Mouse (Mus musculus): ENCODE measurements at regions not wholly inside any gene's neighbourhood (a gene's known extent, or its start where the extent isn't known, plus 50 kb on each side); places are given as distances from the start of the nearest gene placed in this dataset.

DNA sequence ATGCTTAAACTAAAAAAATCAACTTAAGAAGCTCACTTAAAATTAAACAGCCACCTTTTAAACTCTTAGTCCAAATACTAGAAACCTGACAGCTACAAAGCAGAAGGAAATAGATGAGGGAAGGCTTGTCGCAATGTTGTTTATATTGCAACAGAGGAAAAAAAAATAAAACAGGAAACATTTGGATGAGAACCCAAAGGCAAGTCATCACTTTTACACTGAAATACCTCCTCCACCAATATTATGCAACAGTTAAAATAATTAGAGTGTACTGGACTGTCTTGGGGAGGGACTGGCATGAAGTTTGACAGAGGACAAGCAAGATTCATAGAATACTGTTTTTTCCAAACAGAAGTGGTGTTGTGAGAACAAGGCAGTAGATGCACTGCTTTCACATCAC is 263.6 kb upstream of the Slc30a5 start:
- Histone ChIP-seq H3K9me3 (ENCODE audit: control insufficient read depth, low read length) (no peaks in the 10 kb centered on the region), H3K4me2 (no peak overlapping the region), H3K4me1 (replicated peaks; ENCODE audit: control insufficient read depth, insufficient read depth, low read length) (no peaks in the 10 kb centered on the region), H3K27ac (ENCODE audit: low read depth, low read length) (no peak overlapping the region), H3K4me3 (ENCODE audit: low read depth, low read length) (no peak overlapping the region), H3K36me3 (ENCODE audit: control insufficient read depth, insufficient read depth, low read length) (no peaks in the 10 kb centered on the region), H3K9ac (ENCODE audit: low read depth, low read length) (no peak overlapping the region), H3K27me3 (replicated peaks; ENCODE audit: control insufficient read depth, insufficient read depth, low read length) (no peaks in the 10 kb centered on the region)
- WGBS, result 71% methylated on average over 1 of the region's 1 CpGs
- ATAC-seq (replicated peaks; ENCODE audit: low FRiP score) (no peak), DNase-seq (ENCODE audit: low spot score) (no peak)

DNA sequence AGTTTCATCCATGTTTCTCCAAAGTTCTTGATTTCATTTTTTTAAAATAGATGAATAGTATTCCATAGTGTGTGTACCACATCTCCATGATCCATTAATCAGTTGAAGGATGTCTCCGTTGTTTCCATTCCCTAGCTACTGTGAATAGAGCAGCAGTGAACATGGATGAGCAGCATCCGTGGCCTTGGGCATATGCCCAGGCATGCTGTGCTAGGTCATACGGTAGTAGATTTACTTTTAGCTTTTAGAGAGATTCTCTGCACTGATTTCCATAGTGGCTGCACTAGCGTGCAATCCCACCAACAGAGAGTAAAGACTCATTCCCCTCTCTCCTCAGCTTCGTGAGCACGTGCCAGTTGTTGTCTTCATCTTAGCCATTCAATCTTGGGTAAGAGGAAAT is 263.0 kb upstream of the Slc30a5 start:
- WGBS, result 86% methylated on average over 6 of the region's 6 CpGs

DNA sequence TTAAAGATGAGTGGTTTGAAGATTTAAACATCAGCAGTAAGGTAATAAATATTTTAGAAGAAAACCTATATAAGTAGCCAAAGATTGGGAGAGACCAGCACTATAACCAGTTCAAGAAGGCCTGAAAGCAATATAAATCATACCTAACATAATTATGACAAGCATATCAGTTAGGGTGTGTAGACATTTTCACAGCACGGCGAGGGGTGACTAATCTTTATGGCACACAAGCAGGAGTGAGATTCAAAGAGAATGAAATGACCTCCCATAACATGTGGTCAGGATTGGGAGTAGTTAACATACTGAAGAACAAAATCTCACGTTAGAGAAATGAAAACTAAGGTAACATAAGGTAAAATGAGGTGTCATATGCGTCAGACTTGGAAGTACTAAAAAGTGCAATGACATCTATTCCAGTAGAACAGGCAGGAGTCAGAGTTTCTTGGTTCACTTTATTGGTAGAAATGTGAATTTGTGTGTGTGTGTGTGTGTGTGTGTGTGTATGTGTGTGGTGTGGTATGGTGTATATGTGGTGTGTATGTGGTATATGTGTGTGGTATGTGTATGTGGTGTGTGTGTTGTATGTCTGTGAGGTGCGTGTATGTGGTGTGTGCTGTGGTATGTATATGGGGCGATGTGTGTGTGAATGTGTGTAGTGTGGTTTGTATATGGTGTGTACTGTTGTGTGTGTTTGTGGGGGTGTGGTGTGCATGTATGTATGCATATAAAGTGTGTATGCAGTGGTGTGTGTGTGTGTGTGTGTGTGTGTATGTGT is 262.0 kb upstream of the Slc30a5 start:
- no peaks in the 10 kb centered on the region for H3K9me3 ChIP-seq (ENCODE audit: control insufficient read depth, low read length)
- H3K9ac ChIP-seq (ENCODE audit: low read depth, low read length), result no peak overlapping the region
- H3K4me2 ChIP-seq, result no peak overlapping the region
- 83% methylated on average over 6 of the region's 6 CpGs for WGBS
- H3K4me1 ChIP-seq (replicated peaks; ENCODE audit: control insufficient read depth, insufficient read depth, low read length), result no peaks in the 10 kb centered on the region
- no peaks in the 10 kb centered on the region for H3K27me3 ChIP-seq (replicated peaks; ENCODE audit: control insufficient read depth, insufficient read depth, low read length)
- ATAC-seq (replicated peaks; ENCODE audit: low FRiP score) (no peak), DNase-seq (ENCODE audit: low spot score) (no peak)
- H3K4me3 ChIP-seq (ENCODE audit: low read depth, low read length), result no peak overlapping the region
- H3K36me3 ChIP-seq (ENCODE audit: control insufficient read depth, insufficient read depth, low read length), result no peaks in the 10 kb centered on the region
- H3K27ac ChIP-seq (ENCODE audit: low read depth, low read length), result no peak overlapping the region

More for the DNA sequence above, 263.0 kb upstream of the Slc30a5 start:
- Histone ChIP-seq H3K4me1 (replicated peaks; ENCODE audit: control insufficient read depth, insufficient read depth, low read length) (no peaks in the 10 kb centered on the region), H3K4me2 (no peak overlapping the region), H3K9ac (ENCODE audit: low read depth, low read length) (no peak overlapping the region), H3K9me3 (ENCODE audit: control insufficient read depth, low read length) (no peaks in the 10 kb centered on the region), H3K36me3 (ENCODE audit: control insufficient read depth, insufficient read depth, low read length) (no peaks in the 10 kb centered on the region), H3K27ac (ENCODE audit: low read depth, low read length) (no peak overlapping the region), H3K27me3 (replicated peaks; ENCODE audit: control insufficient read depth, insufficient read depth, low read length) (no peaks in the 10 kb centered on the region), H3K4me3 (ENCODE audit: low read depth, low read length) (no peak overlapping the region)
- ATAC-seq (replicated peaks; ENCODE audit: low FRiP score), result no peak
- no peak for DNase-seq (ENCODE audit: low spot score)

DNA sequence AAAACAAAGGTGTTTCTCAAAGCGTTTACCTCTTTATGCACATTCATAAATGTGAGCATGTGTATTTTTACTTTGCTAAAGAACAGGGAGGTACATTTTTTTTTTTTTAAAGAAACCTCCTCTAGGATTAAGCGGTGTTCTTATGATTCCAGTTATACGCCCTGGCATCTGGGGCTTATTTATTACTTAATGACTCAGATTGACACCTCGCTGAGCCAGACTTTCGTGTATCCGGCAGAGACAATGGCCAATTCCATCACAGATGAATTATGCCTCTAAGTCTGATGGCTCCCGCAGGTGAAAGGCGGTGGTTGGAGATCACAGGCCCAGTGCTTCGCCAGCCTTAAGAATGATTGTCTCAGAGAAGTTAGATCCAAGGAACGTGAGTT is 259.5 kb upstream of the Slc30a5 start:
- ATAC-seq (replicated peaks; ENCODE audit: low FRiP score) (no peak), DNase-seq (ENCODE audit: low spot score) (no peak)
- H3K27ac ChIP-seq (ENCODE audit: low read depth, low read length), result no peak overlapping the region
- no peaks in the 10 kb centered on the region for H3K27me3 ChIP-seq (replicated peaks; ENCODE audit: control insufficient read depth, insufficient read depth, low read length)
- H3K4me2 ChIP-seq, result no peak overlapping the region
- H3K4me3 ChIP-seq (ENCODE audit: low read depth, low read length), result no peak overlapping the region
- no peak overlapping the region for H3K9ac ChIP-seq (ENCODE audit: low read depth, low read length)
- H3K36me3 ChIP-seq (ENCODE audit: control insufficient read depth, insufficient read depth, low read length), result no peaks in the 10 kb centered on the region
- H3K4me1 ChIP-seq (replicated peaks; ENCODE audit: control insufficient read depth, insufficient read depth, low read length), result no peaks in the 10 kb centered on the region
- no peaks in the 10 kb centered on the region for H3K9me3 ChIP-seq (ENCODE audit: control insufficient read depth, low read length)
- 90% methylated on average over 10 of the region's 10 CpGs for WGBS

DNA sequence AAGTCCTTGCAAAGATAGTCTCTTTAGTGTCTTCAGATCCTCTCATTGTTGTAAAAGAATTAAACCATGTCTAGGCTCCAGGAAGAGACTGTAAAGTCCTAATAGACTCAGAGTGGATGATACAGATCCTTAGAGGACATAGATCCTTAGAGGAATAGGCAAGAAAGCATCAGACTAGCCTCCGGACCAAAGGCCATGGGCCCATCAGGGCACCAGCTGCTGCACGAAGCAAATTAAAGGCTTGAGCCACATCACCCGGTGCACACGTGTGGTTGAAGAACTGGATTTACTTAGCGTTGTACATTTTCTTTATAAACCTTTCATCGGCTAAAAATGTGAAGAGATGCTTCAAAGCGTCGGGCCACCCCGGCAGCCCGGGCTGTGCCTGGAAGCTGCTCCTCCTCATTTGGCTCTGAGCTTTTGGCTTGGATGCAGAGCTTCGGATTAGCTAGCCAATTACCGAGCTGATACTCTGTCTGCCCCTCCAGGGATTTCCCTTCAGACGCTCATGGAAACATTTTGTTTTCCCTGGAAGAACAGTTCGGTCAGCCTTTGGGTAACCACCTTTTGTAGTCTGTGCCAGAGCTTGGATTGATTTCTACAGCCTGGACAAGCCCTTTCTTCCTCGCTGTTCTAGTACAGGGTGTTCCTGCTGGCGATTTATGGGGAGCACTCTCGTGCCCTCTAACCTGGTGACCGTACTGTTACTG is 259.0 kb upstream of the Slc30a5 start:
- no peaks in the 10 kb centered on the region for H3K27me3 ChIP-seq (replicated peaks; ENCODE audit: control insufficient read depth, insufficient read depth, low read length)
- no peaks in the 10 kb centered on the region for H3K4me1 ChIP-seq (replicated peaks; ENCODE audit: control insufficient read depth, insufficient read depth, low read length)
- no peaks in the 10 kb centered on the region for H3K9me3 ChIP-seq (ENCODE audit: control insufficient read depth, low read length)
- WGBS, result 85% methylated on average over 18 of the region's 18 CpGs
- no peak overlapping the region for H3K4me2 ChIP-seq
- no peak overlapping the region for H3K4me3 ChIP-seq (ENCODE audit: low read depth, low read length)
- H3K36me3 ChIP-seq (ENCODE audit: control insufficient read depth, insufficient read depth, low read length), result no peaks in the 10 kb centered on the region
- H3K27ac ChIP-seq (ENCODE audit: low read depth, low read length), result no peak overlapping the region
- no peak for DNase-seq (ENCODE audit: low spot score)
- no peak for ATAC-seq (replicated peaks; ENCODE audit: low FRiP score)
- H3K9ac ChIP-seq (ENCODE audit: low read depth, low read length), result no peak overlapping the region

DNA sequence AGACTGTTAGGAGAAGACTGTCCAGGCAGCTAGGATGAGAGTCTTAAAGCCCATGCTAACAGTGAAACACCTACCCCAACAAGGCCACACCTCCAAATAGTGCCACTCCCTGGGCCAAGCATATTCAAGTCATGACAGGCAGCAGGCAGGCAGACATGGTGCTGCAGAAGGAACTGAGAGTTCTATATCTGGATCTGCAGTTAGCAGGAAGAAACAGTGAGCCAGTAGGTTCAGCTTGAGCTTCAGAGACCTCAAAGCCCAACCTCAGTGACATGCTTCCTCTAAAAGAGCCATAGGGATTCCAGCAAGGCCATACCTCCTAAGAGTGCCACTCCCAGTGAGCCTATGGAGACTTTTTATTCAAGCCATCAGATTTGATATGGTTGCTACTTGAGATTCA is 252.0 kb upstream of the Slc30a5 start:
- H3K27me3 ChIP-seq (replicated peaks; ENCODE audit: control insufficient read depth, insufficient read depth, low read length), result no peaks in the 10 kb centered on the region
- no peak overlapping the region for H3K27ac ChIP-seq (ENCODE audit: low read depth, low read length)
- no peak overlapping the region for H3K4me2 ChIP-seq
- no peak overlapping the region for H3K9ac ChIP-seq (ENCODE audit: low read depth, low read length)
- DNase-seq (ENCODE audit: low spot score) (no peak), ATAC-seq (replicated peaks; ENCODE audit: low FRiP score) (no peak)
- H3K4me1 ChIP-seq (replicated peaks; ENCODE audit: control insufficient read depth, insufficient read depth, low read length), result no peaks in the 10 kb centered on the region
- H3K36me3 ChIP-seq (ENCODE audit: control insufficient read depth, insufficient read depth, low read length), result no peaks in the 10 kb centered on the region
- no peak overlapping the region for H3K4me3 ChIP-seq (ENCODE audit: low read depth, low read length)
- no peaks in the 10 kb centered on the region for H3K9me3 ChIP-seq (ENCODE audit: control insufficient read depth, low read length)

DNA sequence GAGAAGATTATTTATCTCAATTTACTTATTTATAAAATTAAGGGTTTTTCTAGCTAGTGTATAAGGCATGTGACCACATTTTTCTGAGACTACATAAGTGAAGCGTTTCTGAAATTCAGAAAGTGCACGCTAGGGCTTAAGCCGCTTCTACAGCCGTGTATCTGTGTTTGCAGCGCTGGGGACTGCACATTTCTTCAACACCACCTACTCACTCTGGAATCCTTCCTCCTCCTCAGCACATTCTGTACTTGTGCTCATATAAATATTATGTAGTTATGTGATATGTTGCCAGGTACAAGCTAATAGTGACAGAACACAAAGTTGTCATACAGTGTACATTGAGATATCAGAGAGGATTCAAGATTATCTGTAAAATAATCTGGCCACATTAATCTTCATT is 251.0 kb upstream of the Slc30a5 start:
- Histone ChIP-seq H3K4me1 (replicated peaks; ENCODE audit: control insufficient read depth, insufficient read depth, low read length) (no peaks in the 10 kb centered on the region), H3K4me2 (no peak overlapping the region), H3K36me3 (ENCODE audit: control insufficient read depth, insufficient read depth, low read length) (no peaks in the 10 kb centered on the region), H3K27me3 (replicated peaks; ENCODE audit: control insufficient read depth, insufficient read depth, low read length) (no peaks in the 10 kb centered on the region), H3K4me3 (ENCODE audit: low read depth, low read length) (no peak overlapping the region), H3K27ac (ENCODE audit: low read depth, low read length) (no peak overlapping the region), H3K9ac (ENCODE audit: low read depth, low read length) (no peak overlapping the region), H3K9me3 (ENCODE audit: control insufficient read depth, low read length) (no peaks in the 10 kb centered on the region)
- 87% methylated on average over 5 of the region's 5 CpGs for WGBS
- no peak for ATAC-seq (replicated peaks; ENCODE audit: low FRiP score)
- no peak for DNase-seq (ENCODE audit: low spot score)

DNA sequence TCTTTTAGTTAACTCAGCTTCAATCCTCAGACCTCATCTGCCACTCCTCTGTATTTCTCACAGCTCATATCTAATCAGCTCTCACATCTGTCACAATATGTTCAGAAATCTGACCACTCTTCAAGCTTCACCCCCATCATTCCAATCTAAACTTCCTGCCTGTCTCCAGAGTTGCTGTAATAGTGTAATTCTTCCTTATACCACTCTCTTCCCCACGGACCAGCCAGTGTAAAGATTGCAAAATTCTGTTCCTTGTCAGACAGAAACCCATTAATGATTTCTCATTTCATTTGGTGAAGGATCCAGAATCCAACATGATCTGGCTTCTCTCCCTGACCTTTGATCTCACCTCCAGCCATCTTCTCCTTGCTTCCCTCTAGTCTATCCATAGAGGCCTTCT is 250.2 kb upstream of the Slc30a5 start:
- no peak overlapping the region for H3K4me3 ChIP-seq (ENCODE audit: low read depth, low read length)
- ATAC-seq (replicated peaks; ENCODE audit: low FRiP score) (no peak), DNase-seq (ENCODE audit: low spot score) (no peak)
- no peaks in the 10 kb centered on the region for H3K4me1 ChIP-seq (replicated peaks; ENCODE audit: control insufficient read depth, insufficient read depth, low read length)
- no peaks in the 10 kb centered on the region for H3K27me3 ChIP-seq (replicated peaks; ENCODE audit: control insufficient read depth, insufficient read depth, low read length)
- 62% methylated on average over 1 of the region's 1 CpGs for WGBS
- H3K4me2 ChIP-seq, result no peak overlapping the region
- H3K9me3 ChIP-seq (ENCODE audit: control insufficient read depth, low read length), result no peaks in the 10 kb centered on the region
- no peak overlapping the region for H3K9ac ChIP-seq (ENCODE audit: low read depth, low read length)
- no peaks in the 10 kb centered on the region for H3K36me3 ChIP-seq (ENCODE audit: control insufficient read depth, insufficient read depth, low read length)
- no peak overlapping the region for H3K27ac ChIP-seq (ENCODE audit: low read depth, low read length)

DNA sequence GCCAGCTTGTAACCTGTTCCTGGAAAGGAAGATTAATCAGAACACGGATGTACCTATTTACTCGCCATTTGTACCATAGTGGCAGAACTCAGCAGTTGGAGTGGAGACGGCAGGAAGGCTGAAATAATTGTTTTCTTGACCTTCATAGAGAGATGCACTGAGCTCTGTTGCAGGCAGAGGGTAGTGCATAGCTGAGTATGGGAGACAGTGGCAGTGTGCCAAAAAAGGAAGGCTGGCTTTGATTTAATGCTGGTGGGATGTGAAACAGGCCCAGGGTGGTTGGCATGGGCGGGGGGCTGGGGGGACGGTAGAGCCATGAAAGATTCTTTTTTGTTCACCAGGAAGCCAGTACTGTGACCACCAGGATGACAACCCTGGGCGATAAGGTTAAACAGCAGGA is 235.3 kb upstream of the Slc30a5 start:
- no peak for ATAC-seq (replicated peaks; ENCODE audit: low FRiP score)

More for the DNA sequence above, 235.3 kb upstream of the Slc30a5 start:
- no peaks in the 10 kb centered on the region for H3K4me1 ChIP-seq (replicated peaks; ENCODE audit: control insufficient read depth, insufficient read depth, low read length)
- no peak overlapping the region for H3K27ac ChIP-seq (ENCODE audit: low read depth, low read length)
- no peaks in the 10 kb centered on the region for H3K36me3 ChIP-seq (ENCODE audit: control insufficient read depth, insufficient read depth, low read length)
- H3K9me3 ChIP-seq (ENCODE audit: control insufficient read depth, low read length), result no peaks in the 10 kb centered on the region
- no peak overlapping the region for H3K9ac ChIP-seq (ENCODE audit: low read depth, low read length)
- 79% methylated on average over 6 of the region's 6 CpGs for WGBS
- DNase-seq (ENCODE audit: low spot score), result no peak
- no peaks in the 10 kb centered on the region for H3K27me3 ChIP-seq (replicated peaks; ENCODE audit: control insufficient read depth, insufficient read depth, low read length)
- H3K4me2 ChIP-seq, result no peak overlapping the region
- H3K4me3 ChIP-seq (ENCODE audit: low read depth, low read length), result no peak overlapping the region

Measured in liver, embryonic 11.5 days (tissue).